Mouse (Mus musculus) neutrophil, adult 83 days (primary cell): ENCODE results near the gene C8g. TPM values are rescaled to one million over a fixed set of nuclear protein-coding genes. Genes with fewer than 3 reads are reported as not detected.

Experiments
- total RNA-seq, 2 experiments: library from RNA; stranded (reverse); gene quantifications; one replicate each; pipeline ENCODE4 v1.2.4; 2023

The C8g gene
- total RNA-seq: under 1 TPM in 1 of 2 experiments, not detected in 1; 0.95 TPM

GRCm38 (mm10) chr2:25501593-25502486 lies at the start of gene C8g:
Gene C8g, minus strand, starts transcription at chr2:25501719.

GRCm38 (mm10) chr2:25546811-25547491 lies 45.4 kb upstream of the C8g start, which contains the start of gene Traf2:
Gene Traf2, minus strand, starts transcription at chr2:25546940.

GRCm38 (mm10) chr2:25500576-25501405 lies 728 bp downstream of the C8g start, which contains the start of gene Fbxw5:
Gene Fbxw5, plus strand, starts transcription at chr2:25500750.

GRCm38 (mm10) chr2:25493476-25493961 lies 8.0 kb downstream of the C8g start, which contains the start of gene Lcn12:
Gene Lcn12, minus strand, starts transcription at chr2:25493911.

GRCm38 (mm10) chr2:25469969-25470368 lies 31.6 kb downstream of the C8g start, which contains the start of gene Ptgds:
Gene Ptgds, minus strand, starts transcription at chr2:25470046.

GRCm38 (mm10) chr2:25460551-25461309 lies 40.8 kb downstream of the C8g start, which contains the start of gene Paxx:
Gene Paxx, minus strand, starts transcription at chr2:25461094.

GRCm38 (mm10) chr2:25456205-25456953 lies 45.1 kb downstream of the C8g start, which contains the start of gene Clic3:
Gene Clic3, plus strand, starts transcription at chr2:25456838.

Other genes starting within 250 kb of the C8g start
- gene Tmem203, start 246.3 kb downstream of the C8g start, total RNA-seq: 10 to 100 TPM; 16.7 to 17.8 TPM
- gene Tprn, start 239.1 kb downstream of the C8g start, total RNA-seq: 10 to 100 TPM in 1 of 2 experiments, 1 to 10 TPM in 1; 9.3 to 13.0 TPM
- 10 to 100 TPM; 65.3 to 70.3 TPM for gene Ssna1, start 229.3 kb downstream of the C8g start, total RNA-seq
- gene Anapc2, start 229.2 kb downstream of the C8g start, total RNA-seq: 10 to 100 TPM; 67.8 to 79.9 TPM
- gene Tmem210, start 213.6 kb downstream of the C8g start, total RNA-seq: not detected
- not detected for gene Lrrc26, start 211.8 kb downstream of the C8g start, total RNA-seq
- gene Grin1, start 182.5 kb downstream of the C8g start, total RNA-seq: not detected
- gene Man1b1, start 169.4 kb downstream of the C8g start, total RNA-seq: 10 to 100 TPM; 35.1 to 42.7 TPM
- 10 to 100 TPM; 13.4 to 14.6 TPM for gene Dpp7, start 145.4 kb downstream of the C8g start, total RNA-seq
- gene Uap1l1, start 136.0 kb downstream of the C8g start, total RNA-seq: 10 to 100 TPM; 24.1 to 29.2 TPM
- gene Sapcd2, start 129.4 kb downstream of the C8g start, total RNA-seq: 10 to 100 TPM in 1 of 2 experiments, 1 to 10 TPM in 1; 9.8 to 12.2 TPM
- gene Entpd2, start 105.8 kb downstream of the C8g start, total RNA-seq: not detected
- gene Npdc1, start 102.4 kb downstream of the C8g start, total RNA-seq: 1 to 10 TPM in 1 of 2 experiments, not detected in 1; 1.0 TPM
- 10 to 100 TPM; 20.7 to 24.1 TPM for gene Fut7, start 78.5 kb downstream of the C8g start, total RNA-seq
- 10 to 100 TPM; 21.7 to 22.3 TPM for gene Abca2, start 73.0 kb downstream of the C8g start, total RNA-seq
- not detected for gene Clic3, start 44.9 kb downstream of the C8g start, total RNA-seq
- gene Paxx, start 40.6 kb downstream of the C8g start, total RNA-seq: 10 to 100 TPM; 47.2 to 49.2 TPM
- not detected for gene Ptgds, start 31.7 kb downstream of the C8g start, total RNA-seq
- not detected for gene Lcn12, start 7.8 kb downstream of the C8g start, total RNA-seq
- 10 to 100 TPM; 25.2 to 34.4 TPM for gene Fbxw5, start 969 bp downstream of the C8g start, total RNA-seq
- gene Traf2, start 45.2 kb upstream of the C8g start, total RNA-seq: 10 to 100 TPM; 21.7 to 24.5 TPM
- 100 to 1,000 TPM in 1 of 2 experiments, 10 to 100 TPM in 1; 97.5 to 101 TPM for gene Edf1, start 56.1 kb upstream of the C8g start, total RNA-seq
- under 1 TPM; 0.51 to 0.99 TPM for gene Mamdc4, start 73.1 kb upstream of the C8g start, total RNA-seq
- 1 to 10 TPM; 8.1 to 8.8 TPM for gene Phpt1, start 73.5 kb upstream of the C8g start, total RNA-seq
- not detected for gene Ajm1, start 80.0 kb upstream of the C8g start, total RNA-seq
- 10 to 100 TPM; 34.0 to 41.8 TPM for gene Rabl6, start 106.8 kb upstream of the C8g start, total RNA-seq
- not detected for gene Ccdc183, start 116.0 kb upstream of the C8g start, total RNA-seq
- 1 to 10 TPM; 5.3 to 5.9 TPM for gene Tmem141, start 120.3 kb upstream of the C8g start, total RNA-seq
- gene Fcna, start 126.3 kb upstream of the C8g start, total RNA-seq: 1 to 10 TPM in 1 of 2 experiments, under 1 TPM in 1; 0.79 to 1.7 TPM
- not detected for gene Lcn8, start 151.4 kb upstream of the C8g start, total RNA-seq
- gene Lcn5, start 156.2 kb upstream of the C8g start, total RNA-seq: not detected
- not detected for gene Lcn6, start 175.1 kb upstream of the C8g start, total RNA-seq
- gene Lcn10, start 181.0 kb upstream of the C8g start, total RNA-seq: not detected
- gene Obp2a, start 198.3 kb upstream of the C8g start, total RNA-seq: not detected
- 1 to 10 TPM; 3.2 to 6.8 TPM for gene Bmyc, start 205.0 kb upstream of the C8g start, total RNA-seq
- not detected for gene Obp2b, start 235.3 kb upstream of the C8g start, total RNA-seq